Mouse (Mus musculus) forelimb bud, embryonic 11.5 days (tissue): Measurements from ENCODE around the gene Fgd4.
"Not testable (repeated sequence)": the region's sequence is repeated elsewhere in the genome, so short reads cannot be mapped to it uniquely, and the experiment has no call there.

Source experiments
- DNase-seq: peaks from one replicate; pipeline ENCODE4 v3.0.0-alpha.2; 2012; ENCODE audit warnings: low read depth, low spot score

The Fgd4 gene

DNA sequence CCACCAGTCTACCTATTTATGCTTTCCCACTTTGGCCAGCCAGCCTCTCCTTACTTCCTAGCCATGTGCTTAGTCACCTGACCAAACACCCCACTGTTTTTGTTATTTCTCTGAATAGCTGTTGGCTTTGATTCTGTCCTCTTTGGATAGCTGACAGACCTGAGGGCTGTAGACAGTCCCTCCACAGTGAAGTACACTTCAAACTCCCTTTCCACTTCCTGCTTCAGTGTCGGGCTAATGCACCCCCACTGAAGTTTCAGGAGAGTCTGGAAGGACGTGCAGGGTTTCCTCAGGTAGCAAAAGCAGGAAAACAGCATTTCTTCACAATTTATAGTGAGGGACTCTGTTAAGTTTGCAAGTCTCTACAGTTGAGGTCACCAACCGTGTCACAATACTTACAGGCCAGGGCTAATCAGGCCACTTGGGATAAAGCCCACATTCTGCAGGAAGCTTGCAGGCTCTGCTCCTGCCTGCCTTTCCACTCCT, 57.4 kb downstream of the Fgd4 start:
- no peak for DNase-seq

DNA sequence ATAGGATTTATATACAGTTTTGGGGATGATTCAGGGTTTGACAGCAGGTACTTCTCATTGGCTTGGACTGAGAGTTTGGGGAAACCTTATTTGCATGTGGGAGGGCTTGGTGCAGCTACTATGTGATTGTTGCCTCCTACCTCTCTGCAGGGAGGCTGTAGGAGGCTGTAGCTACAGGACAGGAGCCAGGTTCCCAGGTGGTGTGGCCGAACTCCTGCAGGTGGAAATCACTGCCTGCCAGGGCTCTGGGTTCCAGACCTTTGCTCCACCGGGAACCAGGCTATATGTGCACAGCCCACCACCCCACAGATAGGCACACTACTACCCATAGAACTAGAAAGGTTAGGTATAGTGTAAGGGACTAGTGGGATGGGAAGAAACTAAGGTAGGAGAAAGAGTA, 61.0 kb downstream of the Fgd4 start:
- not testable (repeated sequence) for DNase-seq

DNA sequence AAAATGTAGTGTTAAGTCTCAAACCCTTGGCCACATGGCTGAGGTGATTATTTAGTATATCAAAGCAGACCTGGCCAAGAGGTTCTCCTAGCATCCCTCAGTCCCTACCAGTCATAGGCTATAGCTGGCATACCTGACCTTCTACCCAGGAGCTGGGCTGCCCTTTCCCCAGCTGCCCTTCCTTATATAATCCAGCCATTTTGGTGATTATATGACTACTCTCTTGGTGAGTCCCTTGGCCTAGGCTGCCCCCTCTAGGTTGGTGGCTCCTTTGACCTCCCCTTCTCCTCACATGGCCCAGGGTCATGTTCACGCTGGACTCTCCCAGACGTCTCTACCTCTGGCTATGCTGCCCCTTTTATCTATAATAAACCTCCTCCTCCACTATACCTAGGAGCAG, 65.1 kb downstream of the Fgd4 start:
- DNase-seq: no peak

DNA sequence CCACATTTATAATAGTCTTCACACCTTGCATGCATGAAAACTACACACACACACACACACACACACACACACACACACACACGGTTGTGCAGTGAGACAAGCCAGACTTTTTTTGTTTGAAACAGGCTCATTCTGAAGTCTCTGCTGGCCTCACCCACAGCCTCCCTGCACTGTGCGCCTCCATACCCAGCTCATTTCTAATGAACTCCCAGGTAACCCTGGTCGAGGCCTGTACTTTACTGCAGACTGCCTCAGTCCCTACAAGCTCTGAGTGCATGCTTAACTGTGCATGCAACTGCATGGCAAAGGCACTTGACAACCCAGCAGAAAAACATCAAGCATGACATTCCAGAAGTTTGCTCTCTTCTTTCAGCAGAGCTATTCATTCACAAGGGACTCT, 72.3 kb downstream of the Fgd4 start:
- no peak for DNase-seq

DNA sequence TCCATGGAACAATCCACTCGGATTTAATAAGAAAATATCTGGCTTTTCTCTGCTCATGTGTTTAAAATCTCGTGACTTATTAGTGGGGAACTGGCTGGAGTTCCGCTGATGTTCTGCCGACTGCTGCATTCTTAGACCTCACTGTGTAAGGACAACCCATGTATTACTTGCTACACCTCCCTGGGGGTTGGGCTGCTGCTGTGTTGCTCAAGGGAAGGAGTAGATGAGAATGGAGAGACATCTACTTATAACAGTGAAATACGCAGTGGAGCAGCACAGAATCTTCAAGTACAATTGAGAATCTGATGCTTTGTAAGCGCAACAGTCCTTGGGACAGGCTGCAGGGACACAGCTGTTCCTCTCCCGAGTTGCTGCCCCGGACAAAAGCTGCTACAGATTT, 73.1 kb downstream of the Fgd4 start:
- no peak for DNase-seq

DNA sequence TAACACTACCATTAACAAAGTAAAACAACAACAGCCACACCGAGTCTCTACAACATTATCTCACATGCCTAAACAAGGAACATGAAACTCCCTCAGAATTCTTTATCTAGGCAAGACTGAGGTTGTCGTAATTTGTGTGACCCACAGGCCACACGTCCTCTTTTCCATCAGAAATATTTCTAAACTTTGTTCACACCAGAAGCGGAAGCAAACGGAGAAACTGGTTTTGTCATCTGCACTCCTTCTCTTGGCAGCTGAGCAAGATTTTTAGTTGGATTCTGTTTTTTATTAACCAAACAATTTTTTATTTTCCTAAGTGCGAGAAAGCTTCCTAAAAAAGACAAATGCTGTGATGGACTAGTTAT, 73.6 kb downstream of the Fgd4 start:
- no peak for DNase-seq

DNA sequence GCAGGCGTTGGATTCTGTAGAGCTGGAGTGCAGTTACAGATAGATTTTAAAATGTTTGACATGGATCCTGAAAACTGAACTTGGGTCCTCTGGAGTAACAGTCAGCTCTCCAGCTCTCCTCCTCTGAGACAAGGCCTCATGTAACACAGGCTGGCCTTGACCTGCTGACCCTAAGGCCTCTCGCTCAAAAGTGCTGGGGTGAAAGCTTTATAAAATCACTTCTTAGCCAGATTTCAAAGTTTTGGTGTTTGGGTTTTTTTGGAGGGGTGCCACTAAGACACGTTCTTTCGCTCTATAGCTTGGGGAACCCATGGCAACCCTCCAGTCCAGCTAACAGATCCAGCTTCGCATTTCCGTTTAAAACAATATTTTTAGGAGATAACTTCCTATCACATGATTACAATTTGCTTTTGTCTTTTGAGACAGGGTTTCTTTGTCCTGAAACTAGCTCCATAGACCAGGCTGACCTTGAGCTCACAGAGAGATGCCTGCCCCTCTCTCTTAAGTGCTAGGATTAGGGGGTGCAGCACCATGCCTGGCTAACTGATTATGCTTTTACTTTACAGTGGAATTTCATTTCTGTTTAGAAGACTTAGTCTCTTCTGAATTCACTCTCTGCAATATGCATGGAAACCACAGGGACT, 74.1 kb downstream of the Fgd4 start:
- DNase-seq: no peak

DNA sequence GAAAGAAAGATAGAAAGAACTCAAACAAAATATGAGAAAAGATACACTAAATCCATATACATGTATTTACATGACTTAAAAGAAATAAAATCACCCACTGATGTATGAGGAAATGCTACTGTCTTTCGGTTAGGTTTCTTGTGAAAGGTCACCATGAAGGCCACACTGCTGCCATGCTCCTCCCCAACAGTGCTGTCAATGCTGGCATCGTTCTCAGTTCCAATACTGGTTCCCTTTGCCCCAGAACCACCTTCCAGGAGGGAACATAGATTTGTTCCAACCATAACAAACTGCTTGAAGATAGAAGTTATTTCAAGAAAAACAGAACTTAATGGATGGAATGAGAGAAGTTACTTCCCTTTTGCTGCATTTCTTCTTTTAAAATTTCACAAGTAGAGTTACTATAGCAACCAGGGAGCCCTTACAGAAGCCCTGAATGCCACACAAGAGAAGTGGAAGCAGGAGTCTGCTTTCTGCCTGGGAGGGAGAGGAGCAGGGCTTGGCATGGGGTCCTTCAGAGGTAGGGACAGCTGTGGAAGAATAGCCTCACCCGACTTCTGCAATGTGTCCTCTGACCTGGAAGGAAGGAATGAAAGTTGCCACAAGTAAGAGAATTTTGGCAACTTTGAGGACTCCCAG, 75.0 kb downstream of the Fgd4 start:
- no peak for DNase-seq

DNA sequence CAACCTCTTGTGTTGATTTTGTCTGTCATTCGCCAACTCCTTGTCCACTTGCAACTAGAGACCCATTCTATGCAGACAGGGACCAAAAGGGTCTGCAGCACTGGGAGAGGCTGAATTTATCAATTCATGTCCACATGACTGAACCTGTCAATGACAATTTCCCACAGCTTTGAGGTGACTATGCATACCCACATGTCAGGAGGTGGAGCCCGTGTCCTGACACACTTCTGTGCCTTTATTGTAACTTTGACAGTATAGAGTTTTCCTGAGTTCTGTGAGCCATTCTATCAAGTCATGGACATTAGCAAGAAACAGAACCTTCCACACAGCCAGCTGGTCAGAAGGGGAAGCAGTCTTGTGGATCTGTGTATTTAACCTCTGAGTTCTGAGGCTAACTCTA, 76.7 kb downstream of the Fgd4 start:
- no peak for DNase-seq

DNA sequence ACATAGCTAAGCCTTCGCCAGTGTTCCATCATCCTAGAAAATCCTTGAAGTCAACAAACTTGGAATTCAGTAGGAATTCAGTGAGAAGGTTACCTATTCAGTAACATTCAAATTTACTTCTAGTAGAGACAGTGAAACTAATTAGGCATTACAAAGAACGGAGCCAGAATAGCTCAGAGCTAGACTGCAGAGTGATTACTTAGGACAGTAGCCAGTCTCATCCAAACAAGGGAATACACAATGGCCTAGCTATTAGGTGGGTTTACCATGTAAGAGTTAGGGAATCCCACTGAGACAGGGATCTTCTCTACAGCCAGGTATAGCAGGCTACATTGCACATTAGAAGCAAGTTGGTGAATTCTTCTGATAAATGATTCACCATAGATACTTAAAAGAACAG, 77.5 kb downstream of the Fgd4 start:
- not testable (repeated sequence) for DNase-seq

DNA sequence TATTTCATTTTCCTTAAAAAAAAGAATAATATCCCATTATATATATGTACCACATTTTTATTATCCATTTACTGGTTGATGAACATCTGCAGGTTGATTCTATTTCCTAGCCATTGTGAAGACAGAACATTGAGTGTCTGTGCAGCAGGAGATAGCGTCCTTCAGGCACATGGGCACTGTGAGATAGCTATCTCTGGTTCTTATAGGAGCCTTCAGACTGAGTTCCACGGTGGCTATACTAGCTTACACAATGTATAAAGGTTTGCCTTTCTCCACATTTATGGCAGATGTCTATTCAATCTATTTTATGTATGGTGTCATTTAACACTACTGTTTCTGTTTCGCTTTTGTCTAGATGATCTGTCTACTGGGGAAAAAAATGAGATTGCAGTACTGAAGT, 98.9 kb downstream of the Fgd4 start:
- DNase-seq: no peak

- DNase-seq: no peak
Measured at GRCm38 (mm10) chr16:16500926-16501325, 99.4 kb downstream of the Fgd4 start.

DNA sequence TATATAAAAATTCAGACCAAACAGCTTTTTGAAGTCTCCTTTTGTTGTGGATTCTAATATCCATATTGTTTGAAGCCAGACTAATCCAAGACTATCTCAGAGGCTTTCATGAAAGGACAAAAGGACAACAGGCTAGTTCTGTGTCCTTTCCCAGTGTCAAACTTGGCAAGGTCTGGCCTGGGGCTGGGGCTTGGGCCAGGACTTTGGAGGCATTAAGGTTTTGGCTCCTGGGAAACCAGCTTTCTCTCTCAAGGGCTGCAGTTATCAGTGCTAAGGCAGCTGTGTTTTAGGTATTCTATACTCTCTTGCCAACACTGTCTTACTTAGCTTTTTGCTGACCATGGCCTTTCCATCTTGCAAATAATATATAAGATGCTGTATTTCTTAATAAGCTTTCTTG, 101.6 kb downstream of the Fgd4 start:
- no peak for DNase-seq

DNA sequence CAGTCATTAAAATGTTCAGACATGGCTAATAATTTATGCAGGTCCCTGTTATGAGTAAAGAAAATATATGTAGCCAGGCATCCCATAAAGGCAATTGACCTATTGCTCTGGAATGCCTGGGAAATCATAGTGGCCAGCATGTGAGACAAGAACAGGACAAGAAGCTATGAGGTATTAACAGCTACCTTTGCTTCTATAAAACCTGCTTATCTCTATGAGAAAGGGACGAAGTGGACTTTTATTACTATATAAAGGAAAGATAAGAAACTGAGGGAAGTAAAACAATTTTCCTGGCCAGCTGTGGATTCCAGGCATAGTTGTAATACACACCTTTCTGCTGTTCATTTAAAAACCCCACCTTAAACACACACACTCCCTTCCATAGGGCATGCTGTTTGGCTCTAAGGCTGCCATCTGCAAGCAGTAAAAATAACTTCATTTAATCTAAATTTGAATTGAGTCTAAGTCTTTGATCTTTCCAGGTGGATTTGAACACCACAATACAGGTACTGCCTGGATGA, 114.8 kb downstream of the Fgd4 start:
- no peak for DNase-seq

DNA sequence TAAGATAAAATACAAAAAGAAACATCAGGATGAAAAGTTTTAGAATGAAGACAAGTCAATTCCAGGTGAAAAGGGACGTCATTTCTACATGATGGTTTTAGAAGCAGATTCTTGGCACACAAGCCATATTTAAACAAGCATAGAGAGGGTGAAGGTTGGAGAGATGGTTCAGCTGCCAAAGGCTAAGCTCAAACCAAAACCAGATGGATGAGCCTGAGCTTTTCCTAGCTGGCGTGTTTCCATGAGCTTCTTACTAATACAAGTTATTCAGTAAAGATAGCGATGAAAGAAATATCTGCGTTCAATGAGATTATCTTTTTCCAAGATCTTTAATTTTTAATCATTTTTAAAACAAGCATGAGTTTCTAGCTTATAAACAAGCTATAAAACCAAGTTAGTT, 115.7 kb downstream of the Fgd4 start:
- DNase-seq: no peak

DNA sequence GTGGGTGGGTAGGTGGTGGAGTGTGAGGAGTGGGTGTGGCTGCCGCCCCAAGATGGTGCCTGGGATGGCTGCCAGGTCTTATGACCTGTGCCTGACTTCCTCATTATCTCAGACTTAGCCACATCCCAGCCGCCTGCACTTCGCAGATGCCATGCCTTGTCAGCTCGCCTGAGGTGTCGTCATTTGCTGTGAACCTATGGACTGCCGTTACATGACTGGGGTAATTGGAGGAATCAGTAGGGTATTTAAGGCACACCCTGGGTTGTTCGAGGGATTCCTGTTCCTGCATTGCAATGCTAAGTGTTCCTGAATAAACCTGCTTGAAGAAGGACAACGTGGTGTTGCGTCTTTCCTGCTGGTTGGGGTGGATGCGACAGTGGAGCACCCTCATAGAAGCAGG, 126.9 kb downstream of the Fgd4 start:
- DNase-seq: not testable (repeated sequence)

GRCm38 (mm10) chr16:16450021-16450420, 150.3 kb downstream of the Fgd4 start:
- DNase-seq: no peak

DNA sequence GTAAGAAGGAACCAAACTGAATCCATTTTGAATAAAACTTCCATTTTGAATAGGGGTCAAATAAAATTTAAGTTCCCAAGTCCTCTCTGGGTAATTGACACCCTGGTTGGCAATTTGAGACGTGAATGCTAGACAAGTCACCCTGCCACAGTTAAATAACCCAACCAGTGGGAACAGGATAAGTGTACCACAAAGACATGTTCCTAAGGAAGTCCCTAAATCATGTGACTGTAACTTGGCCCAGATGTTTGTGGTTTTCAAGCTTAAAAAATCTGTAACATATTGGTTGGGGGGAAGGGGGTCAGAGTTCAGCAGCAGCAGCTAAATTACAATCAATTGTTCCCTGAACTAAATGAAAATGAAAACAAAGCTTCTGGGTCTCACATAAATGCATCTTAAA, 161.9 kb downstream of the Fgd4 start:
- DNase-seq: peak; percentile 33

DNA sequence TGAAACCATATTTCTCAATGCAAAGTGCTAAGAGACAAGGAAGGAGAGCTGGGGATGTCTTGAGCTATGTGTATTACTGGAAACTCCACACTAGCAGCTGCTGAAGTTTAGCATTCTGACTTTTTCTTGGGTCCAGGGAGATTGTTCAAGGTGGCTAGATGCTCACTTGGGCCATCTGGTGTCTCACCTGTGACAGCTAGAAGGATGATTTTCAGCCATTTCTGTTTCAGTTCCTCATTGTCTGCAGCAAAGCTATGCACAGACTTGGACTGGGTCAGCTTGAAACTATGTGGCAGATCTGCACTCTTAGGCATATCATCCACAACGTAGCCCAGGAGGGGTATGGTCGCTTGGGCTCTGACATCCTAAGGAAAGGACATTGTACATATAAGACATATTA, 177.9 kb downstream of the Fgd4 start:
- DNase-seq: no peak

DNA sequence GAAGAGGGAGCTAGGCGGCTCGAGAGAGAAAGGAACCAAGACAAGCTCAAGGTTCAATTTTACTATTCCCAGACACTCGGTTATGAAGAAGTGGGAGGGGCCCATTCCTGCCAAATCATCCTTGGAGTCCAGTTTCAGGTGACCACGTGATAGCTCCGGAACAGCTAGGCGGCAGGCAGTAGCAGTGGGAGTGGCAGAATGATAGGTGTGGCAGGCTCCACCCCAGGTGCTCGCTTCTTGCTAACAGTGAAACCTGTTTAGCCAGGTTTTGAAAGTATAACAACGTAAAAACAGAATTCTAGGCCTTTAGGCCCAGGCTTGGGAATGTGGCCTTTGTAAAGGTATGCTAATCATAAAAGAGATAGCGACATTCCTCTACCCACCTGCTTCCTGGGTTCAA, 233.1 kb downstream of the Fgd4 start:
- not testable (repeated sequence) for DNase-seq
